Mouse (Mus musculus) ES-E14 (cell line): ENCODE results near the gene Dlg2. TPM values are rescaled to one million over a fixed set of nuclear protein-coding genes. Genes with fewer than 3 reads are reported as not detected.

Experiments
- DNase-seq: peaks from one replicate; pipeline ENCODE4 v3.0.0-alpha.2; 2013; ENCODE audit warnings: low read depth, low spot score
- H3K27ac ChIP-seq: 2 replicates; pipeline ENCODE4 v1.5.1; 2012; ENCODE audit warnings: low read depth, mild to moderate bottlenecking, low read length, moderate library complexity, mixed read lengths; ENCODE audit not compliant: poor library complexity, insufficient read depth, severe bottlenecking
- H3K36me3 ChIP-seq: 2 replicates; pipeline ENCODE4 v1.6.1; 2012; ENCODE audit warnings: mild to moderate bottlenecking, low read length, moderate library complexity, mixed read lengths; ENCODE audit not compliant: control insufficient read depth, poor library complexity, insufficient read depth, severe bottlenecking
- H3K4me1 ChIP-seq, 2 experiments: fragments of 150-350 bp in 1 of 2; sonication (generic) in 1 of 2; 2 replicates each; pipeline ENCODE4 v1.6.1; 2012; ENCODE audit warnings: low read length in 2 of 2, mild to moderate bottlenecking in 1 of 2, mixed read lengths in 1 of 2; ENCODE audit not compliant: control insufficient read depth in 2 of 2, insufficient read depth in 2 of 2, poor library complexity in 1 of 2
- H3K4me3 ChIP-seq, 2 experiments: fragments of 150-350 bp in 1 of 2; sonication (generic) in 1 of 2; 2 replicates each; pipeline ENCODE4 v1.5.1; 2012; ENCODE audit warnings: low read length in 2 of 2, low read depth in 1 of 2, mild to moderate bottlenecking in 1 of 2, mixed read lengths in 1 of 2; ENCODE audit not compliant: insufficient read depth in 1 of 2, poor library complexity in 1 of 2, severe bottlenecking in 1 of 2
- H3K9ac ChIP-seq: 2 replicates; pipeline ENCODE4 v1.6.1; 2012; ENCODE audit warnings: low read depth, mild to moderate bottlenecking, low read length, mixed read lengths; ENCODE audit not compliant: poor library complexity, insufficient read depth, severe bottlenecking
- H3K9me3 ChIP-seq: fragments of 150-350 bp; sonication (generic); 2 replicates; pipeline ENCODE4 v1.6.1; 2012; ENCODE audit warnings: low read depth, mild to moderate bottlenecking, low read length; ENCODE audit not compliant: control insufficient read depth, insufficient read depth
- CHD2 ChIP-seq: IDR thresholded peaks from 2 replicates; pipeline ENCODE4 v1.6.1; 2014; ENCODE audit warnings: mild to moderate bottlenecking, low read depth, low read length, inconsistent platforms
- HCFC1 ChIP-seq: IDR thresholded peaks from 2 replicates; pipeline ENCODE4 v1.6.1; 2012; ENCODE audit warnings: low read length, inconsistent platforms, borderline replicate concordance; ENCODE audit not compliant: insufficient read depth
- MAFK ChIP-seq: IDR thresholded peaks from 2 replicates; pipeline ENCODE4 v1.6.1; 2014; ENCODE audit warnings: mild to moderate bottlenecking, low read depth, low read length, inconsistent platforms; ENCODE audit not compliant: insufficient read depth
- ZC3H11A ChIP-seq: IDR thresholded peaks from 2 replicates; pipeline ENCODE4 v1.6.1; 2012; ENCODE audit warnings: low read depth, mild to moderate bottlenecking, inconsistent platforms, low read length, borderline replicate concordance
- ZNF384 ChIP-seq: IDR thresholded peaks from 2 replicates; pipeline ENCODE4 v1.6.1; 2012; ENCODE audit warnings: low read depth, low read length, inconsistent platforms
- in situ Hi-C, 2 experiments: fragments of 600-800 bp; cut with MboI; formaldehyde crosslinking; loops; one replicate each; pipeline ENCODE4 v1.15.1; 2025; ENCODE audit warnings: low sequenced_read_pairs in 2 of 2, inconsistent platforms in 1 of 2; ENCODE audit not compliant: unreplicated experiment in 2 of 2
- total RNA-seq: library from RNA; depleted of rRNA; stranded (reverse); fragments of 300-350 nt; gene quantifications from 2 replicates; pipeline ENCODE4 v1.2.3, GENCODE M21; 2012

Dlg2 gene
- total RNA-seq, 1 experiment, result 0.13 TPM

GRCm38 (mm10) chr7:91868919-91869318 is 1392.4 kb downstream of the Dlg2 start:
- TF ChIP-seq MAFK, result no peak
- TF ChIP-seq CHD2, result no peak
- no peak for TF ChIP-seq ZC3H11A
- Histone ChIP-seq H3K36me3 (no peaks in the 10 kb centered on the region), H3K9me3 (no peaks in the 10 kb centered on the region), H3K27ac (no peak overlapping the region), H3K4me1 (no peaks in the 10 kb centered on the region), H3K9ac (no peak overlapping the region), H3K4me3 (no peak overlapping the region)
- DNase-seq, result no peak
- in situ Hi-C loops, result no loop called here

GRCm38 (mm10) chr7:91876831-91877230 is 1400.4 kb downstream of the Dlg2 start:
- H3K9me3 ChIP-seq, result no peaks in the 10 kb centered on the region
- no peak for TF ChIP-seq ZC3H11A
- no peak for TF ChIP-seq MAFK
- no peaks in the 10 kb centered on the region for H3K4me1 ChIP-seq
- no peaks in the 10 kb centered on the region for H3K36me3 ChIP-seq
- no peak overlapping the region for H3K9ac ChIP-seq
- no peak for DNase-seq
- in situ Hi-C loops, result no loop called here
- H3K4me3 ChIP-seq, result no peak overlapping the region
- no peak overlapping the region for H3K27ac ChIP-seq

DNA sequence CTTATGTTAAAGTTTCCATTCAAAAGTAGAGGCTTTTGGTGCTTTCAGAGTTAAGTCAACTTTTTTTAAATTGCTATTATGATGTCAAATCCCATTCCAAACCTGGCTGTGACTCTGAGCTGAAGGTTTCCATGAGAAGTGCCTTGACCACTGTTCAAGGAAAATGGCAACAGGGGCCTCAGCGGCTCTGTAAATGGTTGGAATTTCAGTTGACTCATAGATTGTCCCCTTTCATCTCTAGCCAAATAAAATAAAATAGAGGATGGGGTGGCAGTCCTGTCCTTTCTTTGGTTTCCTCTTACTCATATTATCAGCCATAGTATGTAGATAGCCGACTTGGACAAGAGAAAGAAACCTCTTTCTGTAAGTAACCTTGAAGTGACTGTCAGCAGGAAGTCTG is 1401.3 kb downstream of the Dlg2 start:
- no peaks in the 10 kb centered on the region for H3K9me3 ChIP-seq
- H3K4me1 ChIP-seq, result no peaks in the 10 kb centered on the region
- in situ Hi-C loops, result no loop called here
- TF ChIP-seq HCFC1, result no peak
- no peak for TF ChIP-seq ZC3H11A
- TF ChIP-seq CHD2, result no peak
- no peak for TF ChIP-seq ZNF384
- TF ChIP-seq MAFK, result no peak
- H3K36me3 ChIP-seq, result no peaks in the 10 kb centered on the region
- H3K9ac ChIP-seq, result no peak overlapping the region
- DNase-seq, result no peak
- H3K27ac ChIP-seq, result no peak overlapping the region
- H3K4me3 ChIP-seq, result no peak overlapping the region

DNA sequence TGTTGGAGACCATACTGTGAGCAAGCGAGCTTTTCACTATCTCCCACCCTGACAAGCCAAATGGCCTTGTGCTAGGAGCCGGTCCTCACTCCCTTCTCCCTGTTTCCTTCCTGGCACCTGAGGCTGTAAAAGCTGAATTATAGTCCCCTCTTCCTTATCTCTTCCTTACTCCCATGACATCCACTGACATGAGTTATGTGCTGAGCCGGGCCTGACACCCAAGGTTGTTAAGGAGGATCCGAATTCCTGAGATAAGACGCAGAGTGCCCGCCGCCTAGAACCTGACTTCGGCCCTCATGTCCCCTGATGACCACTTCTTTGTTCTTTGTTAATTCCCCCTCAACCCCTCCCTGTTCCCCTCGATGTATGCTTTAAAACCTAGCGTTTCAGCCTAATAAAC is 1409.9 kb downstream of the Dlg2 start:
- TF ChIP-seq HCFC1 (no peak), CHD2 (no peak), MAFK (no peak), ZC3H11A (no peak), ZNF384 (no peak)
- DNase-seq, result no peak
- no peaks in the 10 kb centered on the region for H3K36me3 ChIP-seq
- in situ Hi-C loops, result no loop called here
- H3K4me3 ChIP-seq, result no peak overlapping the region
- no peak overlapping the region for H3K27ac ChIP-seq
- no peaks in the 10 kb centered on the region for H3K9me3 ChIP-seq
- H3K4me1 ChIP-seq, result no peaks in the 10 kb centered on the region
- no peak overlapping the region for H3K9ac ChIP-seq

- Histone ChIP-seq H3K4me3 (no peak overlapping the region), H3K9ac (no peak overlapping the region), H3K27ac (no peak overlapping the region), H3K4me1 (no peaks in the 10 kb centered on the region), H3K9me3 (no peaks in the 10 kb centered on the region), H3K36me3 (no peaks in the 10 kb centered on the region)
- no peak for DNase-seq
- in situ Hi-C loops, result no loop called here
- TF ChIP-seq ZC3H11A (no peak), HCFC1 (no peak), MAFK (no peak), ZNF384 (no peak), CHD2 (no peak)
These were observed 1417.5 kb downstream of the Dlg2 start for GRCm38 (mm10) chr7:91893991-91894390.
